Mouse (Mus musculus): ENCODE measurements around the gene Nusap1. TPM values are rescaled to one million over a fixed set of nuclear protein-coding genes. Genes with fewer than 3 reads are reported as not detected.

Gene Nusap1
- polyA plus RNA-seq (2015; fragmentation: Nextera tagmentation; extraction: Ambion mirVana): 10.1 and 11.6 TPM in 2 replicates

DNA sequence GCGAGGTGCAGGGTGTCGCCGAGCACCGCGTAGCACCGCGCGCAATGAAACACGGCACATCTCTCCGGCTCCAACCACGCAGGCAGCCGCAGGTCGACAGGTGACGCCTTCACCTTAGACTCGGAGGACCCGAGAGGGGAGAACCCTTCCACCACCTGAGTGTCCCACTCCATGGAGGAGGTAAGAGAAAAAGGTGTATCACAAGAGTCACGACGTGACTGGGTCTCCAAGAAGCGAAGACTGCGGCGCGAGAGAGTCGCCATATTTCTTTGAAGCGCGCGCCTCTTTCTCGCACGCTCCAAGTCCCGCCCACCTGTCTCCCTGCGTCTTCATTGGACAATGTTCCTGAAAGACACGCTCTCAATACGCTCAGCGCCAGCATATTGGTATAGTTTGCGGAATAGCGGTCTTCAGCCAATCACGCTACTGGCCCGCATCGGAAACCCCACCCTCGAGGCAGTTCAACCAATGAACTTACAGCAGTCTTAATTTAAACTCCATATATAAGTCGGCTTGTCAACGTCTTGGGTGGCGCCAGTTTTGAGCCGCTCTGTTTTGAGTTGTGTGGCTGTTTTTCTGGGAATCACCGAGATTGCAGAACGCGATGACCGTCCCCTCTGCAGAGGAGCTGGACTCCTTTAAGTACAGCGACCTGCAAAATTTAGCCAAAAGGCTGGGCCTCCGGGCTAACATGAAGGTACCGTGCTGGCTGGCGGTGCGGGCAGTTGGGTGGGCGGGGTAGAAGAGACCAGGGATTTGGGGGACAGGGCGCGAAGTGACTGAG lies at the start of gene Nusap1, which contains the start of gene Oip5:
Gene Nusap1 (plus strand): TSS at position 100 of the 784 bp plus-strand sequence.
Gene Oip5 (minus strand): TSS at position 271 of the 784 bp plus-strand sequence.
- Histone ChIP-seq H3K27ac (no peak within 1 kb of the TSS), H3K9me3 (no peaks in the 10 kb centered on the region), H3K4me3 (peak within 1 kb of the TSS; percentile 86), H3K27me3 (replicated peaks) (no peaks in the 10 kb centered on the region), H3K4me2 (peak within 1 kb of the TSS; percentile 100), H3K36me3 (replicated peaks) (no peaks in the 10 kb centered on the region), H3K4me1 (peaks cover 23% of the 10 kb centered on the region), H3K9ac (peak within 1 kb of the TSS; percentile 39; the same call in 1 of the 2 replicates)
- ATAC-seq (replicated peaks): peak; percentile 100
- under 1% methylated on average over 55 of the region's 55 CpGs for WGBS

GRCm38 (mm10) chr2:119572471-119572870 lies 45.6 kb upstream of the Nusap1 start:
- no peak overlapping the region for H3K27ac ChIP-seq
- no peak for ATAC-seq (replicated peaks)
- WGBS: 100% methylated on average over 1 of the region's 1 CpGs
- H3K4me2 ChIP-seq: no peak overlapping the region
- H3K36me3 ChIP-seq (replicated peaks): peaks cover 8% of the 10 kb centered on the region; the same call in 1 of the 2 replicates
- H3K4me3 ChIP-seq: no peak overlapping the region
- H3K27me3 ChIP-seq (replicated peaks): no peaks in the 10 kb centered on the region
- H3K9me3 ChIP-seq: no peaks in the 10 kb centered on the region
- H3K4me1 ChIP-seq: no peaks in the 10 kb centered on the region
- no peak overlapping the region for H3K9ac ChIP-seq

- Histone ChIP-seq H3K27ac (no peak overlapping the region), H3K4me2 (no peak overlapping the region), H3K36me3 (replicated peaks) (no peaks in the 10 kb centered on the region; the same call in 1 of the 2 replicates), H3K4me1 (no peaks in the 10 kb centered on the region), H3K9me3 (no peaks in the 10 kb centered on the region), H3K27me3 (replicated peaks) (no peaks in the 10 kb centered on the region), H3K9ac (no peak overlapping the region), H3K4me3 (no peak overlapping the region)
- ATAC-seq (replicated peaks): no peak
- 93% methylated on average over 3 of the region's 3 CpGs for WGBS
These were observed 36.5 kb upstream of the Nusap1 start for GRCm38 (mm10) chr2:119581571-119581970.

DNA sequence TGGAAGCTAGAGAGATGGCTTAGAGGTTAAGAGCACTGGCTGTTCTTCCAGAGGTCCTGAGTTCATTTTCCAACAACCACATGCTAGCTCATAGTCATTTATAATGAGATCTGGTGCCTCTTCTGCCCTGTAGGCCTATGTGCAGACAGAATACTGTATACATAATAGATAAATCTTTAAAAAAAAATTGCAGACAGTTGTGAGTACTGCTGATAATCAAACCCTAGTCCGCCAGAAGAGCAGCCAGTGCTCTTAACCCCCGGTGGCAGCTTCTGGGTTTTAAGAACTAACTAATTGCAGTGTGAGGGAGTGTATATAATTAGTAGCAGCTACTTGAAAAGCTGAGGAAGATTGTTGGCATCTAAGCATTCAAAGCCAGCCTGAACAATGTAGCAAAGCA lies 34.7 kb upstream of the Nusap1 start:
- Histone ChIP-seq H3K4me1 (no peaks in the 10 kb centered on the region), H3K27ac (no peak overlapping the region), H3K4me3 (no peak overlapping the region), H3K36me3 (replicated peaks) (no peaks in the 10 kb centered on the region; the same call in none of the 2 replicates), H3K27me3 (replicated peaks) (no peaks in the 10 kb centered on the region), H3K9me3 (no peaks in the 10 kb centered on the region), H3K9ac (no peak overlapping the region), H3K4me2 (no peak overlapping the region)
- 59% methylated on average over 2 of the region's 2 CpGs for WGBS
- no peak for ATAC-seq (replicated peaks)

DNA sequence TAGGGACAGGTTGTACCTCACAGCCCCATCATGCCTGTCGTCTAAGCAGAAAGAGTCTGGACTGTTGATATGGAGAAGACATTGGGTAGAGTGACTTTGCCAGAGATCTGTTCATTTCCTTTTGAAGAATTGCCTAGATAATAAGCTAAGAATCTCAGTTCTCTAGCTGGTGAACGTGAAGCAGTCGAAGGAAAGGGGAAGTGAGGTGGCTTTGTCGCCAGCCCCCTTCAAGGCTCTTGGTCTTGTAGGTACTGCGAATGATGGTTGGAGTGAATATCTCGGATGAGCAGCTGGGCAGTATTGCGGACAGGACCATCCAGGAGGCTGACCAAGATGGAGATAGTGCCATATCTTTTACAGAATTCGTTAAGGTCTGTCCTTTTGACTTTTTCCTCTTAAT lies 33.8 kb upstream of the Nusap1 start:
- Histone ChIP-seq H3K4me3 (no peak overlapping the region), H3K27ac (no peak overlapping the region), H3K9me3 (no peaks in the 10 kb centered on the region), H3K4me2 (no peak overlapping the region), H3K27me3 (replicated peaks) (no peaks in the 10 kb centered on the region), H3K4me1 (no peaks in the 10 kb centered on the region), H3K9ac (no peak overlapping the region), H3K36me3 (replicated peaks) (no peaks in the 10 kb centered on the region; the same call in none of the 2 replicates)
- ATAC-seq (replicated peaks): no peak
- WGBS: 92% methylated on average over 8 of the region's 8 CpGs

DNA sequence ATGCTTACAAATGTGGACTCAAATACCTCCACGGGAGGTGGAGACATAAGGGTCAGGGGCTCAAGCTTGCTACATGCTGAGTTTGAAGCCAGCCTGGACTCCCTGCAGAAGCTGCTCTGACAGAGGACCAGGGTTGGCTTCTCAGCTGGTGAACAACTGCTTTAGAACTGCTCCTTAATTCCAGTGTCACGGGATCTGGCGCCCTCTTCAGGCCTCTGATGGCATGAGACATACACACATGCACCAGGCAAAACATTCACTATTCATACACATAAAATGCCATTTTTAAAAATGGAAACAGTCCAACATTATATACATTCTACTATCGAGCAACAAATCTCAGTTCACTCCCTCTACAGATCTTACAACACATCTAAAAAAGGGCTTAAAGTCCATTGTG lies 30.7 kb upstream of the Nusap1 start:
- H3K27me3 ChIP-seq (replicated peaks): no peaks in the 10 kb centered on the region
- WGBS: 14% methylated on average over 4 of the region's 4 CpGs
- no peaks in the 10 kb centered on the region for H3K4me1 ChIP-seq
- no peak overlapping the region for H3K27ac ChIP-seq
- H3K9me3 ChIP-seq: no peaks in the 10 kb centered on the region
- H3K4me2 ChIP-seq: no peak overlapping the region
- ATAC-seq (replicated peaks): no peak
- no peak overlapping the region for H3K4me3 ChIP-seq
- H3K36me3 ChIP-seq (replicated peaks): no peaks in the 10 kb centered on the region; the same call in 1 of the 2 replicates
- H3K9ac ChIP-seq: no peak overlapping the region

- ATAC-seq (replicated peaks): no peak
- Histone ChIP-seq H3K4me2 (no peak overlapping the region), H3K36me3 (replicated peaks) (no peaks in the 10 kb centered on the region; the same call in none of the 2 replicates), H3K27ac (no peak overlapping the region), H3K4me1 (peaks cover 17% of the 10 kb centered on the region), H3K9me3 (no peaks in the 10 kb centered on the region), H3K4me3 (no peak overlapping the region), H3K9ac (no peak overlapping the region), H3K27me3 (replicated peaks) (no peaks in the 10 kb centered on the region)
- WGBS: 95% methylated on average over 3 of the region's 3 CpGs
These were observed 26.9 kb upstream of the Nusap1 start for GRCm38 (mm10) chr2:119591247-119591646.

DNA sequence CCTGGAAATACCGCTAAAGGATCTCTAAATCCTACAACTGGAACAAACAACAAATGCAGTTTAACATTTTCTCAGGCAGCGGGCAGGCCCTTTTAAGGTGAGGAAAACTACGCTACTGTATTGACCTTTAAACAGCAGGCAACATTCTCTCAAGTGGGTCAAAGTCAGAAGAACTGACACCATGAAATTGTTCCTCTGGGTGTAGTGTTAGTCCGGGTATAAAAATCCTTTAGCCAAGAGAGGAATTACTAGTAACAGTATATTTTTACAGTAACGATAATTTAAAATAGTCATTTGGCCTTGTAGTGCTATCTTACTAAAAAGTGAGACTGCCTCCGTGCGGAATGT lies 24.4 kb upstream of the Nusap1 start:
- no peaks in the 10 kb centered on the region for H3K27me3 ChIP-seq (replicated peaks)
- 6% methylated on average over 7 of the region's 7 CpGs for WGBS
- peaks cover 25% of the 10 kb centered on the region for H3K4me1 ChIP-seq
- peak overlapping the region; percentile 71 for H3K27ac ChIP-seq
- H3K4me2 ChIP-seq: peak overlapping the region; percentile 48
- H3K4me3 ChIP-seq: peak overlapping the region; percentile 56
- peaks cover 6% of the 10 kb centered on the region for H3K36me3 ChIP-seq (replicated peaks)
- H3K9ac ChIP-seq: no peak overlapping the region
- H3K9me3 ChIP-seq: no peaks in the 10 kb centered on the region
- ATAC-seq (replicated peaks): peak; percentile 38

DNA sequence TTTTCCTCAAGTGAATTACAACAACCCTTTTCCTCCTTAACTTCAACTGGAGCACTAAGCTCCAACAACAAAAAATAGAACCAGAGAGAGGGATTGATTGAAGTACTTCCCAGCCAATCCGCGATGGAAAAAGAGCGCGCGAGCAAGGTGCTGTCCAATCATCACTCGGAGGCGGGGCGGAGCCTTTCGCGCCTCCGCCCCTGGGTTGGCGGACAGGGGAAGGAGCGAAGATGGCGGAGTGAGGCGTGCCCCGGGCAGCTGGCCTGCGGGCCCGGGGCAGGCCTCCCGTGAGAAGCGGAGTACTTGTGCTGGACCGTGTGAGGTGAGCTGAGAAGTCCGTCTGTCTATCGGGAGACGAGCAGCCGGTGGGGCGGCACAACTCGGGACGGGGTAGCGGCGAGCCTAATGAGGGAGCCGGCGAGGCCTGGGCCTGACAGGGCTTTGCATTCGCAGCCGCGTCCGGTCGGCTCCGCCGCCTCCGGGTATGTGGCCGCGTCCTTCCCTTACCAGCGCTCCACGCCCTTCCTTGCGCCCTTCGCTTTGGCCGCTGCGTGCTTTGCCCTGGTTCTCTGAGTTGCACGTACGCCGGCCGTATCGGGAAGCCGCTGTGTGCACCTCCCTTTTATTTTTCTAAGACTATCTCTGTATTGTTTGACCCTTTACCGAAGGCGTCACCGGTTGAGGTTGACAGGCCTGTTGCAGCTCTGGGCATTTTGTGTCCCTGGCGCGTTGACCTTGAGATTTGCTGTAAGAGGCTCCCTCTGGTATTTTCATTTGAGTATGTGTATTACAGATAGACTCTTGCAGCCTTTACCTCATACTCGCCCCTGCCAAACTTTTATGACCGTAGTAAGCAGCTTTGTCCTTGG lies 23.8 kb upstream of the Nusap1 start:
- Histone ChIP-seq H3K4me1 (peaks cover 25% of the 10 kb centered on the region), H3K4me2 (peak overlapping the region; percentile 63), H3K27ac (peak overlapping the region; percentile 71), H3K9ac (peak overlapping the region; percentile 66), H3K27me3 (replicated peaks) (no peaks in the 10 kb centered on the region), H3K9me3 (no peaks in the 10 kb centered on the region), H3K36me3 (replicated peaks) (peaks cover 9% of the 10 kb centered on the region), H3K4me3 (peak overlapping the region; percentile 56)
- peak; percentile 99 for ATAC-seq (replicated peaks)
- under 1% methylated on average over 61 of the region's 61 CpGs for WGBS

DNA sequence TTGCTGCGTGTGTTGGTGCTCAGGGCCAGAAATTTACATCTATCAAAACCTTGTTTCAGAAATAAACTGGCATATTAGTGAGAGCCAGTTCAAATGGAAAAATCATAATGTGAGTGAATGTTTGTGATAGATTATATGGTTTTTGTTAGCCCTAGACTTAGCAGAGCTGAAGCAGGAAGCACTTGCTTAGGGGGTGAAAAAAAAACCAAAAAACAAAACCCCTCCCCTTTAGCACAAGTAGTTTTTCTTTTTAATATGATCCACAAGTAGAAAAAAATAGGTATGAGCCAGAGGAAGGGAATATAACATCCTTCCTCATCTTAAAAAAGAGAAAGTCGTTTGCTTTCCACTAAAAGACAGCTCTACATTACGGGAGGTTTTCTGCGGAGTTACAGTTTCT lies 22.8 kb upstream of the Nusap1 start:
- peak overlapping the region; percentile 63 for H3K4me2 ChIP-seq
- 47% methylated on average over 4 of the region's 4 CpGs for WGBS
- no peak overlapping the region for H3K27ac ChIP-seq
- no peaks in the 10 kb centered on the region for H3K27me3 ChIP-seq (replicated peaks)
- no peak for ATAC-seq (replicated peaks)
- H3K36me3 ChIP-seq (replicated peaks): peaks cover 14% of the 10 kb centered on the region
- peak overlapping the region; percentile 56 for H3K4me3 ChIP-seq
- H3K4me1 ChIP-seq: peaks cover 27% of the 10 kb centered on the region
- no peaks in the 10 kb centered on the region for H3K9me3 ChIP-seq
- peak overlapping the region; percentile 66 for H3K9ac ChIP-seq

DNA sequence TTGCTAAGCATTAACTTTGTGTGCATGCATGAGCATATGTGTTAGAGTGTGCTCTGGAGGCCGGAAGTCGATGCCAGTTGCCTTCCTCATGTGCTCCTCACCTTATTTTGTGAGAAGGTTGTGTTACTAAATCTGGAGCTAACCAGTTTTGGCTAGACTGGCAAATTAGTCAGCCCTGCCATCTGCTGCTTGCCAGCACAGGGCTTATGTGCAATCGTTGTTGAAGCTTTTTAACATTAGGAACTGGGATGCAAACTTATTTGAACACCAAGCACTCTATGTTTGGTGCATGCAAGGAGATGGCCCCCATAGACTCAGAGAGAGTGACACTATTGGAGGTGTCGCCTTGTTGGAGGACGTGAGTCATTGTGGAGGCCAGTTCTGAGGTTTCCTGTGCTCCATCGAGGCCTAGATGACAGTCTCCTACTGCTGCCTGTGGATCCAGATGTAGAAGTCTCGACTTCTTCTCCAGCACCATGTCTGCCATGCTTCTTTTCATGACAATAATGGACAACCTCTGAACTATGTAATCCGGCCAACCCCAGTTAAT lies 21.2 kb upstream of the Nusap1 start:
- Histone ChIP-seq H3K27me3 (replicated peaks) (no peaks in the 10 kb centered on the region), H3K4me2 (no peak overlapping the region), H3K9ac (no peak overlapping the region), H3K4me3 (no peak overlapping the region), H3K9me3 (no peaks in the 10 kb centered on the region), H3K36me3 (replicated peaks) (peaks cover 19% of the 10 kb centered on the region), H3K27ac (no peak overlapping the region), H3K4me1 (peaks cover 35% of the 10 kb centered on the region)
- WGBS: 92% methylated on average over 8 of the region's 8 CpGs
- ATAC-seq (replicated peaks): no peak

DNA sequence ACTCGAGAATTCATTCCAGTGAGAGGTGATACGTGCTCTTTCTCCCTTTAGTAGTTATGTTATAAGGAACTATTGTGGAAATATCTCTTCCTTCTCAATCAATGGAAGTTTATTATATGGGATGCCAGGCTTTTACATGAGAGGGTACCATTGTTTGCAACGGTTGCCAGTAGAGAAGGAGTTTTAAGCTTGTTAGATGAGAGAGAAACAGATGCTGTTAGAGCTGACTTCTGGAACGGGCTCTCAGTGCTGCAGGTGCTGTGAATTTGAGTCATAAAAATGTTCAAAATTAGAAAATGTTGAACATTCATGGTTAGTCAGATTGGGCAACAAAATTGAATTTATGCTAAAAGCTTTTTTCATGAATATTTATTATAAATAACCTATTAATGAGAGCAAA lies 17.1 kb upstream of the Nusap1 start:
- H3K36me3 ChIP-seq (replicated peaks): peaks cover 19% of the 10 kb centered on the region
- H3K4me1 ChIP-seq: peaks cover 27% of the 10 kb centered on the region
- no peaks in the 10 kb centered on the region for H3K27me3 ChIP-seq (replicated peaks)
- H3K9me3 ChIP-seq: no peaks in the 10 kb centered on the region
- 85% methylated on average over 4 of the region's 4 CpGs for WGBS
- no peak overlapping the region for H3K4me2 ChIP-seq
- H3K27ac ChIP-seq: no peak overlapping the region
- no peak for ATAC-seq (replicated peaks)
- H3K4me3 ChIP-seq: no peak overlapping the region
- H3K9ac ChIP-seq: no peak overlapping the region

Measured in midbrain, embryonic 15.5 days (tissue).